Mouse (Mus musculus) G1E-ER4 (cell line): ENCODE measurements around the gene Cdiptos. TPM values are rescaled to one million over a fixed set of nuclear protein-coding genes. Genes with fewer than 3 reads are reported as not detected.

Experiments
- GATA1 ChIP-seq: IDR thresholded peaks from one replicate; pipeline ENCODE4 v1.8.0; 2012; ENCODE audit warnings: low read length, inconsistent platforms
- polyA plus RNA-seq: library from polyadenylated mRNA; stranded (reverse); fragments of >175 nt; gene quantifications from 2 replicates; pipeline ENCODE4 v1.2.3, GENCODE M21; 2012

Cdiptos gene
- polyA plus RNA-seq, 1 experiment, result 0.04 TPM

- no peak for TF ChIP-seq GATA1
Observed at GRCm38 (mm10) chr7:126963548-126964286, 12.2 kb downstream of the Cdiptos start.

- TF ChIP-seq GATA1, result no peak
Observed at GRCm38 (mm10) chr7:126961965-126962364, 13.9 kb downstream of the Cdiptos start.

DNA sequence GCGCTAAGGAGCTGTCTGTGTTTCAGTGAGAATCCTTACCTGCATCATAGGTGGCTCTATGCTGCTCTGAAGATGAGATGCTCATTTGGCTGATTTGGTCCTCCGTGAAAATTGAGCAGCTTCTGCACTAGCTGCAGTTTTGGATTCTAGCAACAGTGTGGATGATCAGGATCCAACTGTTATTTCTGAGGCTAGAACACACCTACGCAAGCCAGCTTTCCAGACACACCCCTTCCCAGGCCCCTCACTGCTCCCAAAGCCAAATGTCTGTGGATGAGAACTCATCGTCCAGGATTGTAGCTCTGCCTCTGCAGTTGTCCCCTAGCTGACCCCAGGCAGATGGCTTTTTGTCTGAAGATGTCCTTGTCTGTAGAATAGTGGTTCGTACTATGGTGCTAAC is 14.8 kb downstream of the Cdiptos start:
- no peak for TF ChIP-seq GATA1

DNA sequence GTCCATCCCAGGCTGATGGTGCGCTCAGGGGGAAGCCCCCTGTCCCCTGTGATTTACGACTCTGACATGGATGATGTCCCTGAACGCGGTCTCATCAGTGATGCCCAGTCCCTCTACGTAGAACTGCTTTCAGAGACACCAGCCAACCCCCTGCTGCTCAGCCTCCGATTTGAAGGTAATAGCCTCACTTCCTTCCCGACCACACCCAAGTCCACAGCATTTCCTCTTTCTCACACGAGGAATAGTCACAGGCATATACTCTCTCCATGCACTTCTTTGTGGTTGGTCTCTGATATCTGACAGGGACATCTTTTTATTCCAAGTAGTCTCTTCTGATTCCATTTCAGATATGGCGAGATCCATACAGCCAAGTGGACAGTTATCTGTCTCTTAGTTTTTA is 16.1 kb downstream of the Cdiptos start:
- TF ChIP-seq GATA1, result no peak

DNA sequence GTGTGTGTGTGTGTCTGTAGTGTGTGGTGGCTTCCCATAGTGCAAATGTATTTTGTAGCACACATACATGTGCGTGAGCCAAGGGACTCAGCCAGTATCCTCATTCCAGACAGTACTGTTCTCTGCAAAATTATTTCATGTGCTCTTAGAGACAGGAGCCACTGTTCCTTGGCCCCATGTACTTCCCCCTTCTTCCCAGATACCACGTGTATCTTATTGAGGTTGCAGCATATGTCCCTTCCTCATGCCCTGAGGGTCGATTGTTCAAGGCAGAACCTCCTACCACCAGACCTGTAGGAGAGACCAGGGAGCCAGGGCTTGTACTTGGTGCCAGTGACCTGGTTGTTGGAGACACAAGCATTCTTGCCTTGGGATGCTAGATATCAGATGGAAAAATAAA is 20.8 kb downstream of the Cdiptos start:
- no peak for TF ChIP-seq GATA1

DNA sequence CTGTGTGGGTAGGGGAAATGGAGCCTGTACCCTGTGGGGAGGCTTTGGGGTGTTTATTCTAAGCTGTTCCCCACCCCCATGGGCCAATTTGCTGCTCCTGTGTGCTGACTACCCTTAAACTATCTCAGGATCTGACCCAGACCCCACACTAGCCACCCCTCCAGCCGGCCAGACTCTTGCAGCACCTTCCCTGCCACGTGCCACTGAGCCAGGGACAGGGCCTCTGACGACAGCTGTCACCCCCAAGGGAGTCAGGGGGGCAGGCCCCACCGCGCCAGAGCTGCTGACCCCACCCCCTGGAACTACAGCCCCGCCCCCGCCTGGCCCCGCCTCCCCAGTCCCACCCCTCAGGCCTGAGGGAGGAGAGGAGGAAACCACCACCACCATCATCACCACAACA is 23.3 kb downstream of the Cdiptos start:
- TF ChIP-seq GATA1, result no peak

DNA sequence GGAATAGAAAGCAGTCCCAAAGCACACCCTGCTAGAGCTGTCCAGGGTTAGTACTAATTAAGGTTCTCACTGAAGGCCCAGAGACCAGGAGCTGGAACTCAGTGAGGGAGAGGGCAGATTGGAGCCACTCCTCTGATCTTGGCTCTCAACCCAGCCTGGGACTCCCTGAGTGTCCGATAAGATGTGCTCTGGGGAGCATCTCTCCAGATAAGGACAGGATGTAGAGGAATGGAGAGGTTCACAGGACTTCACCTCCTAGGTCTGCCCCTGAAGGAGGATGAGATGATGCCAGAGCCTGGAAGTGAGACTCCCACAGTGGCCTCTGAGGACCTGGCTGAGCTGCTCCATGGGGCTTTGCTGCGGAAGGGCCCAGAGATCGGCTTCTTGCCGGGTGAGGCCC is 24.2 kb downstream of the Cdiptos start:
- TF ChIP-seq GATA1, result no peak

- no peak for TF ChIP-seq GATA1
Observed at GRCm38 (mm10) chr7:126950647-126951615, 25.0 kb downstream of the Cdiptos start.

DNA sequence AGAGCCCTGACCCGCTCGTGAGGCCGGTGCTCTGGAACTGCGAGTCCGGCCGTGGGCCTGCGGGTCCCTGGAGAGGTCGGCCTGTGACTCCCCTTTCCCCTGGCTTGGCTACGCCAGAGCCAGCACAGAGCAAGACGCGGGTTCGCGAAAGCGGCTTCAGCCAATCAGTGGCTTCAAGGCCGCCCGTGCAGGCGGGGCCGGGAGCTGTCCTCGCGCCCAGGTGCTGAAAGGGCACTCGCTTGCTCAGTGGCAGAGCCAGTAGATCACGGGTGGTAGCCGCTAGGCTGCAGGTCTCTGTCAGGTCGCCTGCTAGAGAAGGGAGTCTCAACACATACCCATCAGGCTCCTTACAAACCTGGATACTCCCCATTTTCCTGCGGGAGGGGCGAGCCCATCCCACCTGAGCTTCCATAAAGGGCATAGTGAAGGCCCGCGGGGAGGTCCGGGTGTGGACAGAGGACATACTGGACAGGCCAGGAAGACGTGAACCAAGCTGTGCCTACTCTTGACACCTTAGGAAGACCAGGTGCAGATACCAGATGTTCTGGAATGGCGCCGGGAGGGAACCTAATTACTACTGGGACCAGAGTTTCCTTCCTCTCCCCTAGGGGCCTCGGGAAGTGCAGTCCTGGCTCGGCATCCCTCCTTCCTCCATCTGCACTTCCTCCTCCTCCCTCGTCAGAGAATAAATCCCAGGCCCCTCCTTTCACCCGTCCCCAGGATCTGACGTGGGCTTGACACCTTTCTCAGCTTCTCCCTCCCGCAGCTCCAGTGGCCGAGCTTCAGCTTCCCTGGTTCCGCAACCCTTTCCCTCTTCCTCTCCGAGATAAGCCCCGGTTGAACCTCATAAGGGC is 25.9 kb downstream of the Cdiptos start, which contains the start of gene Sez6l2:
TSS of gene Sez6l2 (plus strand) at position 771 of the 854 bp plus-strand sequence.
- no peak for TF ChIP-seq GATA1

DNA sequence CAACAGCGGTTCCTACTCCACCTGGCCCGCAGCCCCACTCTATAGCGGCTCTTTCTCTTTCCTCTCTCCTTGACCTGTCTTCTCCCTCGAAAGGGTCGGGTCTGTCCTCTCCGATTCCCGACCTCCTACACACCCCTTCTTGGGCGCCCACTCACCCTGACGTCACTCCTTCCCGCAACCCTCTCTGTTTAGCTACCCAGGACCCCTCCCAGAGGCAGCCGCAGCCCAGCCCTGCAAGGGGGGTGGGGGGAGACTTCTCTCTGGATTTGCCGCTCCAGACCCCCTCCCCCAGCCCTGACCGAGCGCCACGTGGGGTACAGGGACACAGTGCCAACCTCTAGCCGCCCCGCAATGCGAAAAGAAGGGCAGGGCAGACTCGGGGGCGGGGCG is 26.5 kb downstream of the Cdiptos start, which contains the start of gene Asphd1:
TSS of gene Asphd1 (minus strand) at position 180 of the 390 bp plus-strand sequence.
- TF ChIP-seq GATA1, result no peak

- TF ChIP-seq GATA1, result no peak
Observed at GRCm38 (mm10) chr7:126948626-126949025, 27.3 kb downstream of the Cdiptos start.

- no peak for TF ChIP-seq GATA1
Observed at GRCm38 (mm10) chr7:126946530-126946929, 29.4 kb downstream of the Cdiptos start.

- no peak for TF ChIP-seq GATA1
Observed at GRCm38 (mm10) chr7:126941801-126942200, 34.1 kb downstream of the Cdiptos start.

- TF ChIP-seq GATA1, result no peak
Observed at GRCm38 (mm10) chr7:126941171-126941570, 34.7 kb downstream of the Cdiptos start.

GRCm38 (mm10) chr7:126932652-126933051 is 43.2 kb downstream of the Cdiptos start:
- no peak for TF ChIP-seq GATA1
